Mouse (Mus musculus) right cerebral cortex, postnatal 10 days (tissue): ENCODE data around the gene R3hdm4.

ENCODE experiments used
- DNase-seq, 2 experiments: peaks; one replicate each; pipeline ENCODE4 v3.0.0; 2021; ENCODE audit warnings: low spot score in 2 of 2

R3hdm4 gene

GRCm38 (mm10) chr10:79925785-79926490, 4.9 kb upstream of the R3hdm4 start:
- DNase-seq: peak in 1 of 2 experiments; percentile 36

GRCm38 (mm10) chr10:79924998-79925784, 4.2 kb upstream of the R3hdm4 start:
- peak; percentile 91 to 94 for DNase-seq

- DNase-seq: no peak
Observed at GRCm38 (mm10) chr10:79921572-79921971, 564 bp upstream of the R3hdm4 start.

GRCm38 (mm10) chr10:79920056-79920890, 735 bp downstream of the R3hdm4 start:
- no peak for DNase-seq

GRCm38 (mm10) chr10:79919251-79919849, 1.7 kb downstream of the R3hdm4 start:
- DNase-seq: no peak

- DNase-seq: no peak
Observed at GRCm38 (mm10) chr10:79918231-79919078, 2.6 kb downstream of the R3hdm4 start.

GRCm38 (mm10) chr10:79917532-79918100, 3.4 kb downstream of the R3hdm4 start:
- DNase-seq: no peak

- DNase-seq: peak; percentile 88 to 90
Observed at GRCm38 (mm10) chr10:79916808-79917531, 4.0 kb downstream of the R3hdm4 start, which contains the start of gene Kiss1r. TSS of gene Kiss1r (plus strand) at chr10:79916971.

- DNase-seq: peak in 1 of 2 experiments; percentile 58
Observed at GRCm38 (mm10) chr10:79916081-79916480, 4.9 kb downstream of the R3hdm4 start.

GRCm38 (mm10) chr10:79914948-79915596, 5.9 kb downstream of the R3hdm4 start:
- no peak for DNase-seq

- DNase-seq: no peak
Observed at GRCm38 (mm10) chr10:79914131-79914947, 6.7 kb downstream of the R3hdm4 start.

- no peak for DNase-seq
Observed at GRCm38 (mm10) chr10:79912412-79912811, 8.6 kb downstream of the R3hdm4 start.

- no peak for DNase-seq
Observed at GRCm38 (mm10) chr10:79910556-79910955, 10.5 kb downstream of the R3hdm4 start, which contains the start of gene Gm26602. TSS of gene Gm26602 (plus strand) at chr10:79910856.

- DNase-seq: no peak
Observed at GRCm38 (mm10) chr10:79909092-79909922, 11.7 kb downstream of the R3hdm4 start.

- DNase-seq: peak; percentile 95 to 97
Observed at GRCm38 (mm10) chr10:79908167-79909091, 12.6 kb downstream of the R3hdm4 start, which contains the start of gene Med16. TSS of gene Med16 (minus strand) at chr10:79908923.

GRCm38 (mm10) chr10:79907415-79907814, 13.6 kb downstream of the R3hdm4 start:
- no peak for DNase-seq
